Comparison of ENCODE assay signal across 9 mouse cellular contexts in genomic region chr6:99439878-99440361, GRCm38 (mm10).
DNase-seq lines count a peak whose midpoint lies in the region; ATAC-seq and TF ChIP-seq lines count a peak whose summit lies in the region.
"Had no signal": no experiment of that assay in that cellular context is flagged by ENCODE, and none has a peak within 500 bp of the region (broad histone marks: within the 10 kb centered on the region; RNA-seq: fewer than 3 reads in every experiment).

No protein-coding gene starts in this region.

- H3K9ac ChIP-seq in embryonic facial prominence, embryonic 11.5 days (replicated peaks; ENCODE audit: low read length) = 0 out of 2 replicates have a peak overlapping the region, but pooled peaks have one; percentile 7
- peak overlapping the region; percentile 68 for H3K9ac ChIP-seq in heart, embryonic 13.5 days
- H3K9ac ChIP-seq in midbrain, embryonic 12.5 days (replicated peaks) = peak overlapping the region; percentile 25; the same call in 1 of the 2 replicates

- H3K4me2 ChIP-seq in embryonic facial prominence, embryonic 11.5 days (ENCODE audit: low read depth, low read length) = no peak overlapping the region
- peak overlapping the region; percentile 52 for H3K4me2 ChIP-seq in heart, embryonic 13.5 days
- peak overlapping the region; percentile 36 for H3K4me2 ChIP-seq in midbrain, embryonic 12.5 days (replicated peaks)

- no peaks in the 10 kb centered on the region for H3K9me3 ChIP-seq in embryonic facial prominence, embryonic 11.5 days (replicated peaks; ENCODE audit: control insufficient read depth, low read length)
- H3K9me3 ChIP-seq in heart, embryonic 13.5 days = no peaks in the 10 kb centered on the region
- no peaks in the 10 kb centered on the region for H3K9me3 ChIP-seq in midbrain, embryonic 12.5 days
- H3K9me3 ChIP-seq: G1E had no signal

- 2% methylated on average over 9 of the region's 9 CpGs for WGBS in embryonic facial prominence, embryonic 11.5 days
- WGBS in heart, embryonic 13.5 days = 14% methylated on average over 9 of the region's 9 CpGs
- under 1% methylated on average over 9 of the region's 9 CpGs for WGBS in midbrain, embryonic 12.5 days

- no peak for DNase-seq in left cerebral cortex, adult 2 months (ENCODE audit: extremely low spot score in 1 of 2, low spot score in 2 of 2)
- no peak for DNase-seq in left cerebral cortex, adult 9 months (ENCODE audit: low spot score in 2 of 2)
- peak; percentile 62 for DNase-seq in embryonic facial prominence, embryonic 11.5 days (ENCODE audit: low spot score)
- peak; percentile 56 for DNase-seq in kidney, postnatal 10 days
- no peak for DNase-seq in cerebellum, postnatal 36 days

- H3K27ac ChIP-seq in left cerebral cortex, adult 2 months = peak overlapping the region; percentile 34
- peak overlapping the region; percentile 28; the same call in 1 of the 2 replicates for H3K27ac ChIP-seq in embryonic facial prominence, embryonic 11.5 days (replicated peaks; ENCODE audit: low read depth, low read length)
- peak overlapping the region; percentile 74 for H3K27ac ChIP-seq in heart, embryonic 13.5 days (replicated peaks)
- H3K27ac ChIP-seq in midbrain, embryonic 12.5 days (replicated peaks) = peak overlapping the region; percentile 71

- H3K4me3 ChIP-seq in left cerebral cortex, adult 2 months = no peak overlapping the region
- no peak overlapping the region for H3K4me3 ChIP-seq in embryonic facial prominence, embryonic 11.5 days (ENCODE audit: low read depth, low read length)
- 0 out of 2 replicates have a peak overlapping the region, but pooled peaks have one; percentile 0 for H3K4me3 ChIP-seq in heart, embryonic 13.5 days
- no peak overlapping the region for H3K4me3 ChIP-seq in midbrain, embryonic 12.5 days

- no peaks in the 10 kb centered on the region for H3K36me3 ChIP-seq in embryonic facial prominence, embryonic 11.5 days (replicated peaks; ENCODE audit: control insufficient read depth, insufficient read depth, low read depth, low read length)
- H3K36me3 ChIP-seq in heart, embryonic 13.5 days = peaks cover 4% of the 10 kb centered on the region
- H3K36me3 ChIP-seq in midbrain, embryonic 12.5 days = no peaks in the 10 kb centered on the region

- intact Hi-C loops in left cerebral cortex, adult 2 months (cut with DNase I) = loop anchor here (5.0 kb wide), 1 partner anchor 82 kb away; the partner anchor contains the start of gene Foxp1

- peaks cover 10% of the 10 kb centered on the region for H3K4me1 ChIP-seq in embryonic facial prominence, embryonic 11.5 days (ENCODE audit: control insufficient read depth, insufficient read depth, low read length)
- peaks cover 46% of the 10 kb centered on the region for H3K4me1 ChIP-seq in heart, embryonic 13.5 days
- H3K4me1 ChIP-seq in midbrain, embryonic 12.5 days = peaks cover 34% of the 10 kb centered on the region

- no peaks in the 10 kb centered on the region for H3K27me3 ChIP-seq in embryonic facial prominence, embryonic 11.5 days (ENCODE audit: control insufficient read depth, insufficient read depth, low read length)
- H3K27me3 ChIP-seq in heart, embryonic 13.5 days (replicated peaks) = no peaks in the 10 kb centered on the region
- H3K27me3 ChIP-seq in midbrain, embryonic 12.5 days = no peaks in the 10 kb centered on the region

- no peak for TF ChIP-seq CTCF in left cerebral cortex, adult 2 months (IDR thresholded peaks at IDR 0.05)

- ATAC-seq in embryonic facial prominence, embryonic 11.5 days (replicated peaks; ENCODE audit: insufficient number of reproducible peaks, low FRiP score, low TSS enrichment, low read depth) = peak; percentile 39; the same call in 1 of the 2 replicates
- no peak for ATAC-seq in heart, embryonic 13.5 days (ENCODE audit: extremely low read depth, insufficient number of reproducible peaks, low FRiP score, low TSS enrichment)
- ATAC-seq in midbrain, embryonic 12.5 days (ENCODE audit: low FRiP score, low read depth) = peak; percentile 41; the same call in 1 of the 2 replicates
- no peak for ATAC-seq in cerebellum, adult (ENCODE audit: insufficient number of reproducible peaks, low FRiP score, low TSS enrichment)

Comparison
In these comparisons a context has a peak if more than half of its experiments do, and no peak if none do; other contexts are left out.
1. DNase-seq: peak in embryonic facial prominence, embryonic 11.5 days (single experiment) and kidney, postnatal 10 days (single experiment); none in left cerebral cortex, adult 2 months (0 of 2), left cerebral cortex, adult 9 months (0 of 2) and cerebellum, postnatal 36 days (0 of 2).
2. ATAC-seq: peak in embryonic facial prominence, embryonic 11.5 days (single experiment) and midbrain, embryonic 12.5 days (single experiment); none in heart, embryonic 13.5 days (single experiment) and cerebellum, adult (single experiment).
3. H3K9ac ChIP-seq: peak in every context shown above with its lines; median percentile 68 in heart, embryonic 13.5 days; 25 in midbrain, embryonic 12.5 days; 7 in embryonic facial prominence, embryonic 11.5 days.
4. Peak in every context shown above with its lines, with median percentiles within 50 percentile points of each other: H3K27ac ChIP-seq.